Mouse (Mus musculus): ENCODE results near the gene Olfr194.
"Not testable (repeated sequence)": the region's sequence is repeated elsewhere in the genome, so short reads cannot be mapped to it uniquely, and the experiment has no call there.

The Olfr194 gene
- long read RNA-seq, experiment 1, result 0 reads
- long read RNA-seq, experiment 2, result 0 reads

DNA sequence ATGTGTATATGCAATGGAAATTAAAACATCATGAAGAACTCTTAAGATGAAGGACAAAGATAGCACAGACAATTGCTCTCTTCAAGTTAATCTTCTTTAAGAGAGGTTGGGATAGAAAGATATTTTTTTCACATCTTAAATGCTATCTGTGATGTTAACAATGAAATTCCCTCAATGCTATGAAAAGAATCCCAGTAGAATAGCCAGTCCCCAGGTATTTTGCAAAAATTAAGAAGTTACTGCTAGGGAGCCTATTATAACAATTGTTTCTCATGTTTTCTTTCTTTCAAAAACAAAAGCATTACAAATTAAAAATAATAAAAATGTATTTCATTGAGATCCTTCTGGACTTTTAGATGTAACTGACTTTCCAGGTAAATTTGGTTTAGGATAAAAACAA is at the start of gene Olfr194:
Gene Olfr194, minus strand, starts transcription at position 101 of the 400 bp plus-strand sequence.
- intact Hi-C loops (cut with DNase I), result no loop called here

DNA sequence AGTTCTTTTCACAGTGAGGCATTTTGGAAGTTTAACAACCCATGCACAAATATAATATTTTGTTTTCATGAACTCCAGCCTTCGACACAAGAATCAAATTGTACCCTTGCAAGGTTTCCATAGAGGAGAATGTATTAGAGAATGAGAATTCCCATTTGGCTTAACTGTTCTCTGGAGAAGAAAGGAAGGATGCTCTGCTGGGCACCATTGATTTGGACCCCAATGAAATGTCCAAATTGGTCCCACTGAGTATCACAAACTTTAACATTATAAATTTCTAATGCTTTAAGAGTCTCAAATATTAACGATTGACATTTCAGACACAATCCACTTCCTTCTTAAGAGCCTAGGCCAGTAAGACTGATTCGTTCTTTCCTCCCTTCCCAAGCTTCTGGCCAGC is 49.5 kb upstream of the Olfr194 start, which contains the start of gene Olfr196:
Gene Olfr196, minus strand, starts transcription at position 101 of the 400 bp plus-strand sequence.
- intact Hi-C loops (cut with DNase I), result no loop called here

DNA sequence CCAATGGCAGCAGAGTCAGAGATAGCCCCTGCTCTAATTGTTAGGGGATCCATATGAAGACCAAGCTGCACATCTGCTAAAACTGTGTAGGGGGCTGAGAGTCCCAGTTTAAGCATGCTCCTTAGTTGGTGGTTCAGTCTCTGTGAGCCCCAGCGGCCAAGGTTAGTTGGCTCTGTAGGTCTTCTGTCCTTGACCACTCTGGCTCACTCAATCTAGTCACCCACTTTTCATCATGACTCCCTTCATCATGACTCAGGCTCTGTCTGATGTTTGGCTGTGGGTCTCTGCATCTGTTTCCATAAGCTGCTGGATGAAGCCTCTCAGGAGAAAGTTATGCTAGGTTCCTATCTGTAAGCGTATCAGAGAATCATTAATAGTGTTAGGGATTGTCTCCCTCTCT is 31.1 kb upstream of the Olfr194 start:
- intact Hi-C loops (cut with DNase I), result no loop called here

DNA sequence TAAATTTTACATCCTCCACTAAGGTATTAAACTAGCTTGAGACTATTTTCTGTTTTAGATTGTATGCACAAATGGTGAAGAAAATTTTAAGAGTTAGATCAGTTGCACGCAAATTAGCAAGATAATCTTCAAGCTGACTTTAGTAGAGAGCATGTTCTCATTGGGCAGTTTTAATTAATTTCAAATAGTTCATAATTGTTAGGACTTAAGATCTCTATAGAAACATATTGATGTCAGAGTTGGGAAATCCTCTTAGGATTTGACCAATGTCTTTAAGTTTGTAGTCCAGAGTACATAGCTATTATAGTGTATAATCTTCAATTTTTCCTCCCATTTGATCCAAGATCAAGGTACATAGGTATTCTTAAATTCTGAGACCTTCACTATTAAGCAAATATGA is 25.9 kb upstream of the Olfr194 start, which contains the start of gene Olfr195:
Gene Olfr195, plus strand, starts transcription at position 301 of the 400 bp plus-strand sequence.
- intact Hi-C loops (cut with DNase I), result no loop called here

GRCm38 (mm10) chr16:59141105-59141504 is 20.2 kb upstream of the Olfr194 start:
- intact Hi-C loops (cut with DNase I), result no loop called here

DNA sequence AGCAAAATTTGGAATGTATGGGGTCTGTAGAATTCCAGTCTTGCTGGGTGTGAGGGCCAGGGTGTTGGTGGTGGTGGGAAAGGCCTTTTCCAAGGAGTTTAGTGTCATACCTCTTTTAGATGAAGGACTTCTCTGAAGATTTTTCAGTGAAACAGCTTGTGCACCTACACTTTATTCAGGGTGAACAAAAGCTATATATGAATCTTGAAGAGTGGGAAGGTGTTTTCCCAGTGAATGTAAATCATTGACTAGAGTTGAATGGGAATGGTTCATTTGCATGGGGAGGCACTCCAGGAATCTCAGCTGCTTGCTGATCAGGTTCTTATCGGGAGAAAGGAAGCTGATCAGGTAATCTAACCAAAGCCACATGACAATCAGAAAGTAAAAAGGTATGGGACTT is 9.9 kb upstream of the Olfr194 start:
- intact Hi-C loops (cut with DNase I), result no loop called here

DNA sequence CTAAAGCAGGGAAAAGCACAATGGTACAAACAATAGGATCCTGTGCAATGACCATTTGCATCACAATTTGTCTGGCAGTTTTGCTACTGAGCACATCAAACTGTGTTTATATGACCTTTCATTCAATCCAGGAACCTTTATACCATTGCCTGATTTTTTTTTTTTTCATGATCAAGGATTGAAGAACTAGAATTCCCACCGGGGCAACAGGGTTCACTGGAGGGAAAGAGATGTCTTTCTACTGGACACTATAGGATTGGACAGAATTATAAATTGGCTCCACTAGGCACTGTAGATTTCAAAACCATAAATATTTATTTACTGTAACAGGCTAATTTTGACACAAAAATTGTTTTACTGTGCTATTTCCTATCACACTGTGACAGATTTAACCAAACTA is 9.1 kb downstream of the Olfr194 start, which contains the start of gene Olfr193:
Gene Olfr193, minus strand, starts transcription at position 101 of the 400 bp plus-strand sequence.
- intact Hi-C loops (cut with DNase I), result no loop called here

DNA sequence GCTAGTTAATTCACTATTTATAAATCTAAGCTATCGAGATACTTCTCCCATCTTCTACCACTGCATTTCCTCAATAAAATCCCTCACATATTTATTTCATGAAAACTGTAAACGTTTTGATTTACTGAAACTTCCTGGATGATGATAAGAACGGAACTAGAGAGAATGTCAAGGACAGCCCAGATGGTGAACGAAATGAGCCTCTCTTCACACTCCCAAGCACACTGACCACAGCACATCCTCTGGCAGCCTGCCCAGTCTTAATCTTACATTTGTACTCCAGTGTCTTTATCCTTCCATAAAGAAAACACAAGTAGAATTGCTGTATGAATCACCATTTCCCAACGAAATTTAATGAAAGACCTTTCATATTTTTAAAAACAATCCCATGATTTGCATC is 12.3 kb downstream of the Olfr194 start:
- intact Hi-C loops (cut with DNase I), result not testable (repeated sequence)

DNA sequence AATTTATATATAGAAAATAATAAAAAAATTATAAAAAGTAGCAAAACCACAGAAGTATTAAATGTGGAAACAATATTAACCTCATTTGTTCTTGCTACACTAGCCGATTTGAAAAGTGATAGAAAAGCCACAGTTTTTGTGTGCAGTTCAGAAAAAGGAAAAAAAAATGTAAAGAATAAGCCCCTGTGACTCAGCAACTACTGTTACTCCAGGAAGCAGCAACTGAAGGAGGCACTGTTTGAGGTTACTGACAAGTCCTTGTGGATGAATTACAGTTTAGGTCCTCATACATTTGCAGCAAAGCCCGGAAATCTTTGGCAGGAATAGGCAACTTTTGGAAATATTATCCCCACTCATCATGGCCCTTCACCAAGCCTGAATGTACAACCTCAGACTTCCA is 15.6 kb downstream of the Olfr194 start:
- intact Hi-C loops (cut with DNase I), result no loop called here

GRCm38 (mm10) chr16:59089722-59090121 is 31.1 kb downstream of the Olfr194 start, which contains the start of gene Olfr191:
Gene Olfr191 (minus strand): TSS chr16:59089822.
- intact Hi-C loops (cut with DNase I), result not testable (repeated sequence)

DNA sequence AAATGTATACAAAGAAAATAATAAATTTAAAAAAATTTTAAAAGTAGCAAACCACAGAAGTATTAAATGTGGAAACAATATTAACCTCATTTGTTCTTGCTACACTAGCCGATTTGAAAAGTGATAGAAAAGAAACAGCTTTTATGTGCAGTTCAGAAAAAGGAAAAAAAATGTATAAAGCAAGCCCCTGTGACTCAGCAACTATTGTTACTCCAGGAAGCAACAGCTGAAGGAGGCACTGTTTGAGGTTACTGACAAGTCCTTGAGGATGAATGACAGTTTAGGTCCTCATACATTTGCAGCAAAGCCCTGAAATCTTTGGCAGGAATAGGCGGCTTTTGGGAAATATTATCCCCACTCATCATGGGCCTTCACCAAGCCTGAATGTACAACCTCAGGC is 39.8 kb downstream of the Olfr194 start:
- intact Hi-C loops (cut with DNase I), result not testable (repeated sequence)

GRCm38 (mm10) chr16:59077905-59078304 is 43.0 kb downstream of the Olfr194 start, which contains the start of gene Olfr190:
Gene Olfr190 (minus strand): TSS chr16:59078005.
- intact Hi-C loops (cut with DNase I), result no loop called here

DNA sequence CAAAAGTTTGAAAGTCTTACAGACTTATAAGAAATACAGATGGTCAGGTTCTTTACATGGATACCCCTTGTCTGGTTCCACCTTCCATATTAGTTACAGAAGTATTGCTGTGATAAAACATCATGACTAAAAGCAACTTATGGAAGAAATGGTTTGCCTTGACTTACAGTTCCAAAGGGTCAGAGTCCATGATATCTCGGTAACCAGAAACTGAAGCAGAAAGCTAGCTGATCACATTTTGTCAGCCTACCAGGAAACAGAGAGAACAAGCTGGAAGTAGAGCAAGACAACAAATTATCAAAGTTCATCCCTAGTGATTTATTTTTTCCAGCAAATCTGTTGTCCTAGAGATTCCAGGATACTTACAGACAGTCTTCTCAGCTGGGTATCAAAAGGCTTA is 47.3 kb downstream of the Olfr194 start:
- intact Hi-C loops (cut with DNase I), result no loop called here

GRCm38 (mm10) chr16:59071755-59072154 is 49.1 kb downstream of the Olfr194 start:
- intact Hi-C loops (cut with DNase I), result no loop called here

All from adrenal gland (tissue).